Mouse (Mus musculus) embryonic facial prominence, embryonic 12.5 days (tissue): ENCODE data around the gene Hcn1. TPM values are rescaled to one million over a fixed set of nuclear protein-coding genes. Genes with fewer than 3 reads are reported as not detected.

Experiments used
- ATAC-seq: fragments of 200-750 bp; cut with Nextera tagmentation; 2 replicates; pipeline ENCODE4 v1.8.0; 2017; ENCODE audit not compliant: insufficient number of reproducible peaks, insufficient read depth, low FRiP score, low TSS enrichment
- H3K27ac ChIP-seq: fragments of 300-500 bp; sonication (generic); 2 replicates; pipeline ENCODE4 v1.5.1; 2016; ENCODE audit warnings: mild to moderate bottlenecking
- H3K27me3 ChIP-seq: fragments of 300-500 bp; sonication (generic); 2 replicates; pipeline ENCODE4 v1.6.1; 2016; ENCODE audit warnings: mild to moderate bottlenecking, moderate library complexity
- H3K36me3 ChIP-seq: fragments of 300-500 bp; sonication (generic); 2 replicates; pipeline ENCODE4 v1.6.1; 2016; ENCODE audit warnings: mild to moderate bottlenecking
- H3K4me1 ChIP-seq: fragments of 300-500 bp; sonication (generic); 2 replicates; pipeline ENCODE4 v1.6.1; 2016
- H3K4me2 ChIP-seq: fragments of 300-500 bp; sonication (generic); replicated peaks from 2 replicates; pipeline ENCODE4 v1.6.1; 2016; ENCODE audit warnings: mild to moderate bottlenecking, moderate library complexity
- H3K4me3 ChIP-seq: fragments of 300-500 bp; sonication (generic); 2 replicates; pipeline ENCODE4 v1.5.1; 2016; ENCODE audit warnings: mild to moderate bottlenecking
- H3K9ac ChIP-seq: fragments of 300-500 bp; sonication (generic); 2 replicates; pipeline ENCODE4 v1.6.1; 2016; ENCODE audit warnings: mild to moderate bottlenecking, moderate library complexity
- H3K9me3 ChIP-seq: fragments of 300-500 bp; sonication (generic); 2 replicates; pipeline ENCODE4 v1.6.1; 2016; ENCODE audit warnings: mild to moderate bottlenecking, moderate library complexity
- WGBS: fragments of 180-500 bp; shearing (Covaris S2); methylation state at CpG from one replicate; pipeline ENCODE4 v1.1.7; 2016; 5-methylcytosine and 5-hydroxymethylcytosine counted together
- polyA plus RNA-seq: library from polyadenylated mRNA; unstranded; fragments of >200 nt; fragmentation: Nextera tagmentation; extraction: Ambion mirVana; gene quantifications from 2 replicates; pipeline ENCODE4 v1.2.1, GENCODE M21; 2016

Gene Hcn1
- polyA plus RNA-seq, 1 experiment from 2014 or later, result 0.24 TPM

DNA sequence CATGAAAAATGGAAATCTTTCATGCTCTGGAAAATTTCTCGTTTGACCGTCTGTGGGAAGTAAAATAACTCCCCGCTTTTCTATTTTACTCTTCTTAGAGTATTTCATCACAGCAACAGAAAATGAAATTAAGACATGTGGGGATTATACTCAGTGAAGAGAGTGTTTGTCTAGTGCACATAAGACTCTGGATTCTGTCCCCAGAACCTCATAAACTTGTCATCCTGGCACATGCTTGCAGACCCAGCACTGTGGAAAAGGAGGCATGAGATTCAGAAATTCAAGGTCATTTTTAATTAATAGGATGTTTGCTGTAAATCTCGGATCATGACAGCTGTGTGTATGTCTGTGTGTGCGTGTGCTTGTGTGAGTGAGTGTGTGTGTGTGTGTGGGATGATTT, 225.5 kb downstream of the Hcn1 start:
- WGBS, result 78% methylated on average over 5 of the region's 5 CpGs
- H3K4me1 ChIP-seq, result no peaks in the 10 kb centered on the region

GRCm38 (mm10) chr13:117836658-117837057, 234.5 kb downstream of the Hcn1 start:
- ATAC-seq, result no peak
- H3K36me3 ChIP-seq, result no peaks in the 10 kb centered on the region
- H3K4me2 ChIP-seq, result no peak overlapping the region
- H3K9ac ChIP-seq, result no peak overlapping the region
- no peak overlapping the region for H3K4me3 ChIP-seq
- no peaks in the 10 kb centered on the region for H3K9me3 ChIP-seq
- no peak overlapping the region for H3K27ac ChIP-seq
- no peaks in the 10 kb centered on the region for H3K27me3 ChIP-seq
- H3K4me1 ChIP-seq, result no peaks in the 10 kb centered on the region
- WGBS, result 50% methylated on average over 1 of the region's 1 CpGs

More for the DNA sequence above, 225.5 kb downstream of the Hcn1 start:
- Histone ChIP-seq H3K36me3 (no peaks in the 10 kb centered on the region), H3K4me3 (no peak overlapping the region), H3K27me3 (no peaks in the 10 kb centered on the region), H3K9ac (no peak overlapping the region), H3K9me3 (no peaks in the 10 kb centered on the region), H3K4me2 (no peak overlapping the region), H3K27ac (no peak overlapping the region)
- ATAC-seq, result no peak

GRCm38 (mm10) chr13:117838264-117838663, 236.1 kb downstream of the Hcn1 start:
- 89% methylated on average over 7 of the region's 7 CpGs for WGBS
- no peak overlapping the region for H3K9ac ChIP-seq

DNA sequence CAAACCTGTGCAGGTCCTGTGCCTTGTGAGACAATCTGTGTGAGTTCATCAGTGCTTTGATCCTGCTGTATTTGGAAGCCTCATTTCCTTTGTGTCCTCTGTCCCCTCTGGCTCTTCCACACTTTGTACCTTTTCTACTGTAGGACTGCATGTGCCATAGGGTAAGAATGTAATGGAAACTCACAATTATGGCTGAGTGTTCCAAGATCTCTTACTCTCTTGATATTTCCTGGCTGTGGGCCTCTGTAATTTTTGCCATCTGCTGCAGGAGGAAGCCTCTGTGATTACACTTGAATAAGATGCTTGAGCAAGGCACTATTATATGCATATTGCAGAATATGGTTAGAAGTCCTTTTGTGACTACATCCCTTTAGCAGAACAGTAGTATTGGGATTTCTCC, 240.2 kb downstream of the Hcn1 start:
- no peaks in the 10 kb centered on the region for H3K27me3 ChIP-seq
- H3K9ac ChIP-seq, result no peak overlapping the region
- H3K36me3 ChIP-seq, result no peaks in the 10 kb centered on the region
- H3K4me2 ChIP-seq, result no peak overlapping the region
- no peaks in the 10 kb centered on the region for H3K9me3 ChIP-seq
- H3K4me3 ChIP-seq, result no peak overlapping the region
- no peak for ATAC-seq
- no peaks in the 10 kb centered on the region for H3K4me1 ChIP-seq
- H3K27ac ChIP-seq, result no peak overlapping the region

More at GRCm38 (mm10) chr13:117838264-117838663, 236.1 kb downstream of the Hcn1 start:
- no peaks in the 10 kb centered on the region for H3K36me3 ChIP-seq
- H3K4me3 ChIP-seq, result no peak overlapping the region
- H3K27me3 ChIP-seq, result no peaks in the 10 kb centered on the region
- no peak for ATAC-seq
- H3K27ac ChIP-seq, result no peak overlapping the region
- H3K4me1 ChIP-seq, result no peaks in the 10 kb centered on the region
- H3K4me2 ChIP-seq, result no peak overlapping the region
- no peaks in the 10 kb centered on the region for H3K9me3 ChIP-seq

GRCm38 (mm10) chr13:117847290-117847689, 245.2 kb downstream of the Hcn1 start:
- H3K27ac ChIP-seq, result no peak overlapping the region
- no peak overlapping the region for H3K9ac ChIP-seq
- H3K36me3 ChIP-seq, result no peaks in the 10 kb centered on the region
- no peaks in the 10 kb centered on the region for H3K4me1 ChIP-seq
- WGBS, result 90% methylated on average over 2 of the region's 2 CpGs
- no peak overlapping the region for H3K4me2 ChIP-seq
- no peaks in the 10 kb centered on the region for H3K27me3 ChIP-seq
- no peak for ATAC-seq
- H3K4me3 ChIP-seq, result no peak overlapping the region
- no peaks in the 10 kb centered on the region for H3K9me3 ChIP-seq

DNA sequence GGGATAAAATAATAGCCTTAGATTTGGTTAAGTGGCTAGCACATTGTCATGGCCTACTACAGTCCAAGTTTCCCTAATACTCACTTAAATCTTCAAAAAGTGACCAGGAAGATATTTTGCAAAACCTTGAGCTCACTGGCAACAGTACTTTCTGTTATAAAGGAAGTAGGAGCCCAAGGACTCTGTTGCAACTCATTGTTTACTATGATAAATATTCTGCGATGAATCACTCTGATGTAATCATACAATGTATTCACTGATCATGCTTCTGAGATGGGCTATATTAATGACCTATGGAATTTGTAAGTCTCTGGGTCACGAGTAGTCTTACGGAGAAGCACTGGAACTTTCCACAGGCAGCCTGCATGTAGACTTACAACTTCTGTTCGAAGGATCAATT, 246.6 kb downstream of the Hcn1 start:
- H3K4me1 ChIP-seq, result no peaks in the 10 kb centered on the region
- 92% methylated on average over 4 of the region's 4 CpGs for WGBS
- no peak for ATAC-seq

GRCm38 (mm10) chr13:117851954-117852710, 250.0 kb downstream of the Hcn1 start:
- Histone ChIP-seq H3K27me3 (no peaks in the 10 kb centered on the region), H3K4me1 (no peaks in the 10 kb centered on the region), H3K4me3 (no peak overlapping the region), H3K4me2 (no peak overlapping the region), H3K9ac (no peak overlapping the region), H3K27ac (no peak overlapping the region), H3K36me3 (no peaks in the 10 kb centered on the region), H3K9me3 (no peaks in the 10 kb centered on the region)
- 79% methylated on average over 6 of the region's 6 CpGs for WGBS
- ATAC-seq, result no peak

More for the DNA sequence above, 246.6 kb downstream of the Hcn1 start:
- Histone ChIP-seq H3K27ac (no peak overlapping the region), H3K27me3 (no peaks in the 10 kb centered on the region), H3K4me2 (no peak overlapping the region), H3K9me3 (no peaks in the 10 kb centered on the region), H3K36me3 (no peaks in the 10 kb centered on the region), H3K4me3 (no peak overlapping the region), H3K9ac (no peak overlapping the region)

- Histone ChIP-seq H3K9ac (no peak overlapping the region), H3K27ac (no peak overlapping the region), H3K27me3 (no peaks in the 10 kb centered on the region), H3K4me2 (no peak overlapping the region), H3K9me3 (no peaks in the 10 kb centered on the region), H3K36me3 (no peaks in the 10 kb centered on the region), H3K4me1 (no peaks in the 10 kb centered on the region), H3K4me3 (no peak overlapping the region)
- ATAC-seq, result no peak
- 98% methylated on average over 2 of the region's 2 CpGs for WGBS
Observed at GRCm38 (mm10) chr13:117852711-117853051, 250.6 kb downstream of the Hcn1 start.

DNA sequence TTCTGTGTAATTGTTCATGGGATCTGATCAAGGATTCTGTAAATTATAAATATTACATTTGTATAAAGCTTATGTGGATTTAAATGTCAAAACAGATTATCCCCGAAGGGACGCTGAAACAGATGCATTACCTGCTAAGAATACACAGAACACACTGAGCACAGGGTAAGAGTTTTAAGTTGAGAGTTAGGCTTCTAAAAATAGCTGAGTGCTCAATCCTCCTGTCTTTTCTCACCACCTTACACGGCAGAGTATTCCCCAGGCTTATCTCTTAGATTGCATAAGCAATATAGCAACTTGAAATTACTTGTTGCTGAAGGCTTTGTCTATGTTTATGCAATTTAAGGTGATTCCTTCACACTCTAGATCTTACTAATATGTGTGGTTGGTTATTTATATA, 256.3 kb downstream of the Hcn1 start:
- Histone ChIP-seq H3K4me1 (no peaks in the 10 kb centered on the region), H3K36me3 (no peaks in the 10 kb centered on the region), H3K4me2 (no peak overlapping the region), H3K27me3 (no peaks in the 10 kb centered on the region), H3K4me3 (no peak overlapping the region), H3K9ac (no peak overlapping the region), H3K9me3 (no peaks in the 10 kb centered on the region), H3K27ac (no peak overlapping the region)
- 76% methylated on average over 3 of the region's 3 CpGs for WGBS
- no peak for ATAC-seq

DNA sequence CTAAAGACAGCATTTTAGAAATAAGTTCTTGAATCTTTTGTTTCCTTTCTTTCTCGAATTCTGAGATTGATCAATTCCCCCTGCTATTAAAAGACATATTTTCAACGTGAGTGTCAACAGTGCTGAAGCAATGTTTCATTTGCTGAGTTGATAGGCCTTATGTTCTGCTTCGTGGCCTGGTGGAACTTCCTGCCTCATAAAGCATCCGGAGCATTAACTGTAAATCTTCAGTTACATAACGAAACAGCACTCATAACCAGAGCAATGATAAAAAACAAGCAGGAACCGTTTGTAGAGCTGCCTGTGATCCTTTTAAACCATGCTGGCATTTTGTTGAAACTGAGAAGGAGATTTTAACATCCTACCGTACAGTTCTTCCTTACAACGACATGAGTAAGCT, 275.7 kb downstream of the Hcn1 start:
- Histone ChIP-seq H3K9ac (no peak overlapping the region), H3K36me3 (no peaks in the 10 kb centered on the region), H3K9me3 (no peaks in the 10 kb centered on the region), H3K27me3 (no peaks in the 10 kb centered on the region), H3K4me2 (no peak overlapping the region), H3K4me3 (no peak overlapping the region), H3K27ac (no peak overlapping the region), H3K4me1 (no peaks in the 10 kb centered on the region)
- 66% methylated on average over 8 of the region's 8 CpGs for WGBS
- no peak for ATAC-seq

DNA sequence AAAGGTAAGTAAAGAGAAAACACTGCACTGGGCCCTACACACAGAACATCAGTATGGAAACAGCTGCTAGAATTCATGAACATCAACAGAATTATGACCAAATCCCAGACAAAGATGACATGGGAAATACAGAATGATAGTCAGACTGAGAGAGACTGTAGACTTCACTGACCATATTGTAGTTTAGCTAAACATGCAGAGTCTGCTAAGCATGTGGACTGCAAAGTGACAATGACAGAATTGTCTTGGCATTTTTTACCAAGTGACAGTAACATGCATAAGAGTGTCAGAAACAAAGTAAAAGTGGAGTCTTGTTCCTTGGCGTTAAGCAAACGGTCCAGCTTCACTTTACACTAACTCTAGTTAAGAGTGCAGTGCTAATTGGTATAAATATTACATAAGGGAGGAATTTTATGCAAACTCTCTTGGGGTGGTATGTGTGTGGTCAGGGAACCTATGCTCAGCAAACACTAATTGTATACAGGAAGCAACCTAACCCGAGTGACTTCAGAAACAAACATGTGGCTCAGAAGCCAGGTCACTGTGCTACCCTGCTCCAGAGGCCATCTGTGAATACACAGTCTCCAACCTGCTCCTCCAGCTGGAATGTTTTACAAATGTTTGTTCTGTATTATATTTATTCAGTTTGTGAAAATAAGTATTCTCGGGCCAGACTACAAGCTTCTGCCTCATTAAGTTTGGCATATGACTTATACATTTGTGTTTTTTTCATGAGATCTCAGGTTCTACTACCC, 278.5 kb downstream of the Hcn1 start:
- no peak overlapping the region for H3K9ac ChIP-seq
- no peaks in the 10 kb centered on the region for H3K36me3 ChIP-seq
- no peak for ATAC-seq
- no peak overlapping the region for H3K4me2 ChIP-seq
- H3K27ac ChIP-seq, result no peak overlapping the region
- H3K4me3 ChIP-seq, result no peak overlapping the region
- 60% methylated on average over 4 of the region's 4 CpGs for WGBS
- no peaks in the 10 kb centered on the region for H3K27me3 ChIP-seq
- H3K9me3 ChIP-seq, result no peaks in the 10 kb centered on the region
- H3K4me1 ChIP-seq, result no peaks in the 10 kb centered on the region

DNA sequence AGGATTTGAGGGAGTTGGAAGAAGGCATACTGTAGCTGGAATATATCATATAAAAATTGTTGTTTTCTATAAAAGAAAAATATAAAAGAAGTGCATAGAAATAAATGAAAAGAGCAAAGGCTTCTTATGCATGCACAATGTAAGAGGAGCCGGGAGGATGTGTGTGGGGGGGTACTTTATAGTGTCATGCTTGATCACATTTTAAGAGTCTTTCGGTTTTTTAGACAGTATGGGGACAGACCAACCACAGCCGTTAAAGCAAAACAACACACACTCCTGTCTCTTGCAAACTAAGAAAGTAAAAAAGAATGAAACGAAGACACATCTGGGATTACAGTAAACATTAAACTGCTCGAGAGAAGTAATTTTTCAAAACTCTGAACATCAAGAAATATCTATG, 290.0 kb downstream of the Hcn1 start:
- no peaks in the 10 kb centered on the region for H3K27me3 ChIP-seq
- H3K27ac ChIP-seq, result no peak overlapping the region
- no peak overlapping the region for H3K4me3 ChIP-seq
- H3K4me2 ChIP-seq, result no peak overlapping the region
- no peaks in the 10 kb centered on the region for H3K36me3 ChIP-seq
- 81% methylated on average over 5 of the region's 5 CpGs for WGBS
- ATAC-seq, result no peak
- no peak overlapping the region for H3K9ac ChIP-seq
- H3K9me3 ChIP-seq, result no peaks in the 10 kb centered on the region
- H3K4me1 ChIP-seq, result no peaks in the 10 kb centered on the region
